Mouse (Mus musculus): ENCODE measurements at regions not wholly inside any gene's neighbourhood (a gene's known extent, or its start where the extent isn't known, plus 50 kb on each side); places are given as distances from the start of the nearest gene placed in this dataset.

DNA sequence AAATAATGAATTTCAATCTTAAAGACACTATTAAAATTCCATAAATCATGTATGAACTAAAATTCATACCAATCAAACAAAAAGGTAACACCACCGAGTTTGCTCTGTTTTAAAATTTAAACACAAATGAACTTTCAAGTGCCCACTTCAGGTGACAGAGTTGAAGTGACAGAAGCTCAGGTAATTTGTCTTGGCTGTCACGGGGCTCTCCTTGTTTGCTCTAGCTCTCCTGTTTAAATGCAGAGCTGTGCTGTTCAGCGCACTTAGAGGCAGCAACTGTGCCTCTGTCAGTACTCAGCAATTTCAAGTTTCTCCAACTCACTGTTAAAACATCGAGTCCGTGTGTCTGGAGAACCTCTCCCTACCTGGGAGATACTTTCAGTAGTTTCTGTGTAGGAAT is 193.8 kb upstream of the Zfp507 start:
- H3K79me2 ChIP-seq (ENCODE audit: control insufficient read depth, insufficient read depth), result no peaks in the 10 kb centered on the region
- no peaks in the 10 kb centered on the region for H3K79me3 ChIP-seq (ENCODE audit: low read depth)
- no peaks in the 10 kb centered on the region for H3K36me3 ChIP-seq (ENCODE audit: control insufficient read depth, insufficient read depth)
- TF ChIP-seq MAX (IDR thresholded peaks at IDR 0.05) (no peak), MYOG (IDR thresholded peaks at IDR 0.05; ENCODE audit: control insufficient read depth, extremely low read depth, insufficient read length) (no peak), FOSL1 (IDR thresholded peaks at IDR 0.05; ENCODE audit: insufficient read depth, low read length, poor library complexity, severe bottlenecking) (no peak), USF1 (IDR thresholded peaks at IDR 0.05; ENCODE audit: low read depth) (no peak), MYOD1 (IDR thresholded peaks at IDR 0.05; ENCODE audit: control insufficient read depth, insufficient read length, low read depth) (no peak), CEBPB (IDR thresholded peaks at IDR 0.05; ENCODE audit: low read depth) (no peak), CTCF (IDR thresholded peaks at IDR 0.05; ENCODE audit: control insufficient read depth, insufficient read depth, insufficient read length) (no peak)
- no peaks in the 10 kb centered on the region for H3K27me3 ChIP-seq (ENCODE audit: control insufficient read depth, insufficient read depth, insufficient read length)
- H3ac ChIP-seq (ENCODE audit: control insufficient read depth, insufficient read length, low read depth), result no peak overlapping the region
- H3K4me3 ChIP-seq (ENCODE audit: insufficient read depth, poor library complexity, severe bottlenecking), result no peak overlapping the region

DNA sequence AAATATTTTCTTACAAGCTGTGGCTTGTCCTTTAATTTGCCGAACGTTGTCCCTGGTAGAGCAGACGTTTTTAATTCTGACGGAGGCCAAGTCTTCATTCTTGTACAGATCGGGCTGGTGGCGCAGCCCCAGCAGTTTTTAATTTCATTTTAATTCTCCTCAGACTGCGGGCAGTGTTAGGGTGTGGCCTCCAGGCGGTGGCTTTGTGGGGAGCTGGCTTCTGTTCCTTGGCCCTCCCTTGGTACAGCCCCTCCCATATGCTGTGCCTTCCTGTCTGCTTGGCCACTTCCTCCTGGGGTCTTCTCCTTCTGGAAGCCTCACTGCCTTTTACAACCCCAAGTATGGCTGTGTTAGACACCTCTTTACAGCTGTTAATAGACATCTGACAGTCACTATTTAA is 189.7 kb upstream of the Zfp507 start:
- Histone ChIP-seq H3K79me3 (ENCODE audit: low read depth) (no peaks in the 10 kb centered on the region), H3K36me3 (ENCODE audit: control insufficient read depth, insufficient read depth) (no peaks in the 10 kb centered on the region), H3K4me3 (ENCODE audit: insufficient read depth, poor library complexity, severe bottlenecking) (no peak overlapping the region), H3ac (ENCODE audit: control insufficient read depth, insufficient read length, low read depth) (no peak overlapping the region), H3K79me2 (ENCODE audit: control insufficient read depth, insufficient read depth) (no peaks in the 10 kb centered on the region), H3K27me3 (ENCODE audit: control insufficient read depth, insufficient read depth, insufficient read length) (no peaks in the 10 kb centered on the region)
- no peak for TF ChIP-seq CTCF (IDR thresholded peaks at IDR 0.05; ENCODE audit: control insufficient read depth, insufficient read depth, insufficient read length)
- no peak for TF ChIP-seq FOSL1 (IDR thresholded peaks at IDR 0.05; ENCODE audit: insufficient read depth, low read length, poor library complexity, severe bottlenecking)
- no peak for TF ChIP-seq MYOD1 (IDR thresholded peaks at IDR 0.05; ENCODE audit: control insufficient read depth, insufficient read length, low read depth)
- TF ChIP-seq USF1 (IDR thresholded peaks at IDR 0.05; ENCODE audit: low read depth), result no peak
- no peak for TF ChIP-seq CEBPB (IDR thresholded peaks at IDR 0.05; ENCODE audit: low read depth)
- TF ChIP-seq MYOG (IDR thresholded peaks at IDR 0.05; ENCODE audit: control insufficient read depth, extremely low read depth, insufficient read length), result no peak
- TF ChIP-seq MAX (IDR thresholded peaks at IDR 0.05), result no peak

DNA sequence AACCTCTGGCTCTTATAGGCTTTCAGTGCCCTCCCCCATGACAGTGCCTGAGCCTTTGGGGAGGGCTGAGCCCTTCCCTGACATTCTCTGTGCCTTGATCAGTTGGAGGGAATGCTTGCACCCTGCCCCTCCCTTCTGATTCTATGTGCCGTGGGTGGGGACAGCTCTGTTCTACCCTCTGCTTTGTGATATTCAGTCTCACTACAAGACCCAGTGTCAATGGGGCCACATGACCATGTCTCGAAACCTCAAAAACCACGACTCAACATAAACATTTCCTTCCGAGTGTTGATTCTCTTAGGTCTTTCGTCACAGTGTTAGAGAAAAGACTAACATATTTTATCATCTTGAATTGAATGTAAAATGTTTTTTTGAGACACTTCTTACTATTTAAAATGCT is 188.3 kb upstream of the Zfp507 start:
- Histone ChIP-seq H3ac (ENCODE audit: control insufficient read depth, insufficient read length, low read depth) (no peak overlapping the region), H3K36me3 (ENCODE audit: control insufficient read depth, insufficient read depth) (no peaks in the 10 kb centered on the region), H3K79me2 (ENCODE audit: control insufficient read depth, insufficient read depth) (no peaks in the 10 kb centered on the region), H3K4me3 (ENCODE audit: insufficient read depth, poor library complexity, severe bottlenecking) (no peak overlapping the region), H3K79me3 (ENCODE audit: low read depth) (no peaks in the 10 kb centered on the region), H3K27me3 (ENCODE audit: control insufficient read depth, insufficient read depth, insufficient read length) (no peaks in the 10 kb centered on the region)
- TF ChIP-seq USF1 (IDR thresholded peaks at IDR 0.05; ENCODE audit: low read depth), result no peak
- no peak for TF ChIP-seq MAX (IDR thresholded peaks at IDR 0.05)
- TF ChIP-seq CEBPB (IDR thresholded peaks at IDR 0.05; ENCODE audit: low read depth), result no peak

DNA sequence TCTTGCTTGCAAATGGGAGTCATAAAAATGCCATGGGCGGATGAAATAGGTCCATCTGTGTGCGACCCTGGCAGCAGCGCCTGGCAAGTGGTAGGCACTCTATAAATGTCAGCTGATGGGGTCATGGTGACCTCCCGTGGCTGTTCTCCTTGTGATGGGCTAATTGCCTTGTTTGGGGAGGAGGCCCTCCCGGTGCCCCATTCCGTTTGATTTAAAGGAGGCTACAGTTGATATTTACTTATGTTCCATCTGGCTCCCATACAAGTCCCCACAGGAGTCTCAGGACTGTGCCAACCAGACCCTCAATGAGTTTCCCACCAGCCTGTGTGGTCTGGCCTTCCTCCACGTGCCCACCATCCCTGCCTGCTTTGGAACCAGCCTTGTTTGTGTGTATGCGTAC is 186.7 kb upstream of the Zfp507 start:
- TF ChIP-seq FOSL1 (IDR thresholded peaks at IDR 0.05; ENCODE audit: insufficient read depth, low read length, poor library complexity, severe bottlenecking) (no peak), MYOD1 (IDR thresholded peaks at IDR 0.05; ENCODE audit: control insufficient read depth, insufficient read length, low read depth) (no peak), MAX (IDR thresholded peaks at IDR 0.05) (no peak), MYOG (IDR thresholded peaks at IDR 0.05; ENCODE audit: control insufficient read depth, extremely low read depth, insufficient read length) (no peak), CEBPB (IDR thresholded peaks at IDR 0.05; ENCODE audit: low read depth) (no peak), USF1 (IDR thresholded peaks at IDR 0.05; ENCODE audit: low read depth) (no peak), CTCF (IDR thresholded peaks at IDR 0.05; ENCODE audit: control insufficient read depth, insufficient read depth, insufficient read length) (no peak)
- Histone ChIP-seq H3K27me3 (ENCODE audit: control insufficient read depth, insufficient read depth, insufficient read length) (no peaks in the 10 kb centered on the region), H3K79me3 (ENCODE audit: low read depth) (no peaks in the 10 kb centered on the region), H3K79me2 (ENCODE audit: control insufficient read depth, insufficient read depth) (no peaks in the 10 kb centered on the region), H3K36me3 (ENCODE audit: control insufficient read depth, insufficient read depth) (no peaks in the 10 kb centered on the region), H3K4me3 (ENCODE audit: insufficient read depth, poor library complexity, severe bottlenecking) (no peak overlapping the region), H3ac (ENCODE audit: control insufficient read depth, insufficient read length, low read depth) (no peak overlapping the region)

DNA sequence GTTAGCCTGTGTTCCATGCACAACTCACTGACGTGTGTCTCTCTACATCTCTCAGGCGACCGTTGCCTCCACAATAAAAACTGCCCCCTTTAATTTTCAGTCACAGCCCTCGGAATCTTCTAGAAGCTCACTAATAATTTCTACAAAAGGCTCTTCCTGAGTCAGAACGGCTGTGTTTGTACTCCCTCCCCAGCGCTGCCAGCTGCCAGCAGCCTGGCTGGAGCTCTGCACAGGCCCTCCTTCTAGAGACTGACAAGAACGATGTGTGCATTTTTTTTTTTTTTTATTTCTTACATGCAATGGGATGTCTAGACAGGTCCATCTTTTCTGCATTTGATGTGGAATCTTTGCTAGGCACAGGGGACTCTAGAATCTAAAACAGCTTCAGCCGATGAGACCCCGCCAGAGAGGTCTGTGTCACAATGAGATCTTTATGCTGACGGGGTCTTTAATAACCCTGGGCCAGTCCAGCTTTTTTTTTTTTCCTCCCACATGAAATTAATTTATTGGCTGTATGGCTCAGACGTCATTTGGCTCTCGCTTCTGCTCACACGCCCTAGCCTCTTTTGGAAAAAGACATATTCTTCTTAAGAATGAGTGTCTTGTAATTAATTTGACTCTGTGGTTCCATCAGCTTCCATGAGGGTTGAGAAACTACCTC is 185.8 kb upstream of the Zfp507 start:
- Histone ChIP-seq H3K27me3 (ENCODE audit: control insufficient read depth, insufficient read depth, insufficient read length) (no peaks in the 10 kb centered on the region), H3K79me3 (ENCODE audit: low read depth) (no peaks in the 10 kb centered on the region), H3K36me3 (ENCODE audit: control insufficient read depth, insufficient read depth) (no peaks in the 10 kb centered on the region), H3ac (ENCODE audit: control insufficient read depth, insufficient read length, low read depth) (no peak overlapping the region), H3K79me2 (ENCODE audit: control insufficient read depth, insufficient read depth) (no peaks in the 10 kb centered on the region), H3K4me3 (ENCODE audit: insufficient read depth, poor library complexity, severe bottlenecking) (no peak overlapping the region)
- no peak for TF ChIP-seq MYOD1 (IDR thresholded peaks at IDR 0.05; ENCODE audit: control insufficient read depth, insufficient read length, low read depth)
- TF ChIP-seq CTCF (IDR thresholded peaks at IDR 0.05; ENCODE audit: control insufficient read depth, insufficient read depth, insufficient read length), result no peak
- no peak for TF ChIP-seq CEBPB (IDR thresholded peaks at IDR 0.05; ENCODE audit: low read depth)
- TF ChIP-seq USF1 (IDR thresholded peaks at IDR 0.05; ENCODE audit: low read depth), result no peak
- no peak for TF ChIP-seq MAX (IDR thresholded peaks at IDR 0.05)
- no peak for TF ChIP-seq MYOG (IDR thresholded peaks at IDR 0.05; ENCODE audit: control insufficient read depth, extremely low read depth, insufficient read length)
- TF ChIP-seq FOSL1 (IDR thresholded peaks at IDR 0.05; ENCODE audit: insufficient read depth, low read length, poor library complexity, severe bottlenecking), result no peak

DNA sequence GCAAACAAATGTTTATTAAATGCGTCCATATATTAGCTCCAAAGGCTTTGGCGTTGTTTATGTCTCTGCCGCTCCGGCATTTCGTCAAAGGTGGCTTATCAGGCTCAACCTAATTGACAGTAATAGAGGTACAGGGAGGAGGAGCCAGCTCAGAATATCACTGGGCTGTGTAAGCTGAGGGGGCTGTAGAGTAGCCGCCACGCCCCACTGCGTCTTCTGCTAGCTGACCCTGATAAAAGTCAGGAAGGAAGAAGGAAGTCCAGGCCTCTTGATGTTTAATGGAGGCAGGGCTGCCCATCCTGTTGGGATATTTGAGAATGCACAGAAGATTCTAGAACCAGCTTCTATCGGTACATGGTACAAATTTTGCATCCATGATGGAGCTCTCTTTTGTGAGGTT is 175.2 kb upstream of the Zfp507 start:
- no peaks in the 10 kb centered on the region for H3K79me3 ChIP-seq (ENCODE audit: low read depth)
- no peaks in the 10 kb centered on the region for H3K27me3 ChIP-seq (ENCODE audit: control insufficient read depth, insufficient read depth, insufficient read length)
- H3K79me2 ChIP-seq (ENCODE audit: control insufficient read depth, insufficient read depth), result no peaks in the 10 kb centered on the region
- no peaks in the 10 kb centered on the region for H3K36me3 ChIP-seq (ENCODE audit: control insufficient read depth, insufficient read depth)
- TF ChIP-seq MYOG (IDR thresholded peaks at IDR 0.05; ENCODE audit: control insufficient read depth, extremely low read depth, insufficient read length) (no peak), CTCF (IDR thresholded peaks at IDR 0.05; ENCODE audit: control insufficient read depth, insufficient read depth, insufficient read length) (no peak), FOSL1 (IDR thresholded peaks at IDR 0.05; ENCODE audit: insufficient read depth, low read length, poor library complexity, severe bottlenecking) (no peak), MAX (IDR thresholded peaks at IDR 0.05) (no peak), MYOD1 (IDR thresholded peaks at IDR 0.05; ENCODE audit: control insufficient read depth, insufficient read length, low read depth) (no peak), CEBPB (IDR thresholded peaks at IDR 0.05; ENCODE audit: low read depth) (no peak), USF1 (IDR thresholded peaks at IDR 0.05; ENCODE audit: low read depth) (no peak)
- H3K4me3 ChIP-seq (ENCODE audit: insufficient read depth, poor library complexity, severe bottlenecking), result no peak overlapping the region
- H3ac ChIP-seq (ENCODE audit: control insufficient read depth, insufficient read length, low read depth), result no peak overlapping the region
